Mouse (Mus musculus) embryo, embryonic 10 days (tissue): ENCODE data around the gene Ptpdc1.

Experiments used
- DNase-seq: peaks from one replicate; pipeline ENCODE4 v3.0.0-alpha.2; 2015; ENCODE audit warnings: low spot score

Ptpdc1 gene

GRCm38 (mm10) chr13:48547623-48548022 lies 77.8 kb downstream of the Ptpdc1 start:
- no peak for DNase-seq

- DNase-seq = peak; percentile 99
Observed at GRCm38 (mm10) chr13:48546330-48546917, 79.0 kb downstream of the Ptpdc1 start.

GRCm38 (mm10) chr13:48545476-48546281 lies 79.8 kb downstream of the Ptpdc1 start:
- peak; percentile 99 for DNase-seq

- no peak for DNase-seq
Observed at GRCm38 (mm10) chr13:48544867-48545266, 80.6 kb downstream of the Ptpdc1 start.

GRCm38 (mm10) chr13:48544391-48544790 lies 81.1 kb downstream of the Ptpdc1 start:
- DNase-seq = no peak

GRCm38 (mm10) chr13:48540488-48540887 lies 85.0 kb downstream of the Ptpdc1 start:
- no peak for DNase-seq

- DNase-seq = no peak
Observed at GRCm38 (mm10) chr13:48533441-48533840, 92.0 kb downstream of the Ptpdc1 start.

GRCm38 (mm10) chr13:48531448-48531847 lies 94.0 kb downstream of the Ptpdc1 start:
- peak; percentile 10 for DNase-seq

- DNase-seq = no peak
Observed at GRCm38 (mm10) chr13:48530685-48531084, 94.8 kb downstream of the Ptpdc1 start.

GRCm38 (mm10) chr13:48529028-48529427 lies 96.4 kb downstream of the Ptpdc1 start:
- no peak for DNase-seq

- peak; percentile 94 for DNase-seq
Observed at GRCm38 (mm10) chr13:48528123-48528871, 97.2 kb downstream of the Ptpdc1 start.
